Mouse (Mus musculus) T-cell, adult 2 months (primary cell): ENCODE measurements around the gene Ylpm1.

ENCODE experiments used
- DNase-seq: peaks from one replicate; pipeline ENCODE4 v3.0.0; 2022; ENCODE audit warnings: low spot score

Gene Ylpm1

GRCm38 (mm10) chr12:84996083-84996496, at the start of gene Ylpm1:
Gene Ylpm1, plus strand, starts transcription at chr12:84996321.
- DNase-seq: peak; percentile 98

- no peak for DNase-seq
Measured at GRCm38 (mm10) chr12:84947894-84948583, 48.1 kb upstream of the Ylpm1 start.

GRCm38 (mm10) chr12:84948584-84949285, 47.4 kb upstream of the Ylpm1 start:
- DNase-seq: no peak

GRCm38 (mm10) chr12:84950763-84951162, 45.4 kb upstream of the Ylpm1 start:
- DNase-seq: no peak

- DNase-seq: no peak
Measured at GRCm38 (mm10) chr12:84951531-84951930, 44.6 kb upstream of the Ylpm1 start.

GRCm38 (mm10) chr12:84952351-84952750, 43.8 kb upstream of the Ylpm1 start:
- no peak for DNase-seq

- DNase-seq: no peak
Measured at GRCm38 (mm10) chr12:84956317-84956716, 39.8 kb upstream of the Ylpm1 start.

- DNase-seq: no peak
Measured at GRCm38 (mm10) chr12:84958794-84959356, 37.2 kb upstream of the Ylpm1 start.

- DNase-seq: no peak
Measured at GRCm38 (mm10) chr12:84962606-84963005, 33.5 kb upstream of the Ylpm1 start.

GRCm38 (mm10) chr12:84968831-84969655, 27.1 kb upstream of the Ylpm1 start:
- DNase-seq: peak; percentile 26

- DNase-seq: peak; percentile 11
Measured at GRCm38 (mm10) chr12:84969656-84970427, 26.3 kb upstream of the Ylpm1 start.

- peak; percentile 86 for DNase-seq
Measured at GRCm38 (mm10) chr12:84970428-84971096, 25.6 kb upstream of the Ylpm1 start, which contains the start of the genes Fcf1 and Arel1. Gene Fcf1, plus strand, starts transcription at chr12:84970897. Gene Arel1, minus strand, starts transcription at chr12:84970900.

GRCm38 (mm10) chr12:84979264-84979862, 16.8 kb upstream of the Ylpm1 start:
- no peak for DNase-seq

- no peak for DNase-seq
Measured at GRCm38 (mm10) chr12:84989456-84989855, 6.7 kb upstream of the Ylpm1 start.

GRCm38 (mm10) chr12:84995112-84995761, 884 bp upstream of the Ylpm1 start:
- no peak for DNase-seq

GRCm38 (mm10) chr12:84996501-84997398, 629 bp downstream of the Ylpm1 start:
- DNase-seq: no peak

- no peak for DNase-seq
Measured at GRCm38 (mm10) chr12:84999053-84999452, 2.9 kb downstream of the Ylpm1 start.

- DNase-seq: no peak
Measured at GRCm38 (mm10) chr12:85006206-85006605, 10.1 kb downstream of the Ylpm1 start.

GRCm38 (mm10) chr12:85007021-85007420, 10.9 kb downstream of the Ylpm1 start:
- no peak for DNase-seq
